Mouse (Mus musculus) heart, embryonic 11.5 days (tissue): ENCODE results near the gene Mia. TPM values are rescaled to one million over a fixed set of nuclear protein-coding genes. Genes with fewer than 3 reads are reported as not detected.

ENCODE experiments used
- ATAC-seq: fragments of 200-750 bp; cut with Nextera tagmentation; replicated peaks from 2 replicates; pipeline ENCODE4 v1.8.0; 2017; ENCODE audit warnings: moderate library complexity; ENCODE audit not compliant: insufficient number of reproducible peaks, low FRiP score, low TSS enrichment
- H3K27ac ChIP-seq: fragments of 300-500 bp; sonication (generic); 2 replicates; pipeline ENCODE4 v1.5.1; 2014; ENCODE audit warnings: mild to moderate bottlenecking, low read depth, low read length
- H3K27me3 ChIP-seq: fragments of 300-500 bp; sonication (generic); 2 replicates; pipeline ENCODE4 v1.6.1; 2014; ENCODE audit warnings: mild to moderate bottlenecking, low read length, mixed read lengths; ENCODE audit not compliant: control insufficient read depth, insufficient read depth
- H3K36me3 ChIP-seq: fragments of 300-500 bp; sonication (generic); 2 replicates; pipeline ENCODE4 v1.6.1; 2014; ENCODE audit warnings: mild to moderate bottlenecking, low read length, moderate library complexity, mixed read lengths; ENCODE audit not compliant: control insufficient read depth, insufficient read depth
- H3K4me1 ChIP-seq: fragments of 300-500 bp; sonication (generic); 2 replicates; pipeline ENCODE4 v1.6.1; 2014; ENCODE audit warnings: low read length; ENCODE audit not compliant: control insufficient read depth, insufficient read depth
- H3K4me2 ChIP-seq: fragments of 300-500 bp; sonication (generic); 2 replicates; pipeline ENCODE4 v1.6.1; 2014; ENCODE audit warnings: mild to moderate bottlenecking, moderate library complexity
- H3K4me3 ChIP-seq: fragments of 300-500 bp; sonication (generic); 2 replicates; pipeline ENCODE4 v1.5.1; 2014; ENCODE audit warnings: low read depth, low read length
- H3K9ac ChIP-seq: fragments of 300-500 bp; sonication (generic); 2 replicates; pipeline ENCODE4 v1.6.1; 2014; ENCODE audit warnings: mild to moderate bottlenecking, low read depth, low read length, moderate library complexity
- H3K9me3 ChIP-seq: fragments of 300-500 bp; sonication (generic); replicated peaks from 2 replicates; pipeline ENCODE4 v1.6.1; 2016; ENCODE audit warnings: low read length; ENCODE audit not compliant: control insufficient read depth
- WGBS: fragments of 180-500 bp; shearing (Covaris S2); extraction: QIAGEN DNeasy Blood & Tissue Kit; methylation state at CpG from one replicate; pipeline ENCODE4 v1.1.7; 2014; ENCODE audit not compliant: insufficient replicate concordance; 5-methylcytosine and 5-hydroxymethylcytosine counted together
- polyA plus RNA-seq: library from polyadenylated mRNA; unstranded; fragments of >200 nt; fragmentation: Nextera tagmentation; extraction: Ambion mirVana; gene quantifications from 2 replicates; pipeline ENCODE4 v1.2.1, GENCODE M21; 2014

Gene Mia
- polyA plus RNA-seq, 1 experiment from 2014 or later, result 0.34 TPM

DNA sequence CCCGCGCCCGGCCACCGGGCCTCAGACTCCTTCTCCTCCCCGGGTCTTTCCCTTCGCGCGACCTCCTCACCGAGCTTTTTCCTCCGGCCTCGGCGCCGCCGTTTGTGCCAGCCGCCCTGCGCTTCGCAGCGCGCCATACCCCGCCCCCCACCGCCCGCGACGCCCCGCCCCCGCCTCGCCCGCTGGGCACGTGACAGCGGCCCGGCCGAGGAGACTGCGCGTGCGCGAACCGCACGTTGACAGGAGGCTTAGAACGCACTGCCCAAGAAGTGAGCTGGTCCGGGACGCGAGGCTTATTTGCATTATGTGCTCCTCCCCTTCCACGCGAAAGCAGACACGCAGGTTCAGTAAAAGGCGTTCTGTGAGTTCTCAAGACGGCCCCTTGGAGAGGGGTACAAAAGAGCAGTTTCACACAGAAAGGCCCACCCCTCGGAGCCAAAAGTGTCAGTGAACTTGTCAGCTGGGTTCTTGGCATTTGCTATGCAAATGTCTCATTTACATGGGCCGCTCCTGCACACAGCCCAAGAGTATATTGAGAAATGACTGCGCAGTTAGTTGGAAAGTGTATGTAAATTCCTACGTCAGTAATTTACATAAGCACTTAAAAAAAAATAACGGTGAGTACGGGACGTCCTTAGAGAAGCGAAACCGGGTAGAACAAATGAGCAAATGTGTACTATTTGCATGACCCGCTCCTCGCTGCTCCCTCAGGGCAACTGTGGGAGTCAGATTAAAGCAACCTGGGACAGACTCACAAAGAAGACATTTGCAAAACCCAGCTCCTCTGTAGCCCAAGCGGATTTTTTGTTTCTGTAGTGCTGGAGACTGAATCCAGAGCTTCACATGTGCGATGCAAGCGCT is 14.1 kb downstream of the Mia start, which contains the start of gene Egln2:
Egln2 (minus strand) TSS at position 189 of the 861 bp plus-strand sequence.
- Histone ChIP-seq H3K4me3 (peak within 1 kb of the TSS; percentile 78), H3K9ac (peak within 1 kb of the TSS; percentile 93), H3K9me3 (no peaks in the 10 kb centered on the region), H3K27ac (peak within 1 kb of the TSS; percentile 98), H3K36me3 (peaks cover 7% of the 10 kb centered on the region; the same call in 1 of the 2 replicates), H3K4me1 (peaks cover 31% of the 10 kb centered on the region), H3K27me3 (no peaks in the 10 kb centered on the region), H3K4me2 (peak within 1 kb of the TSS; percentile 82)
- ATAC-seq, result peak; percentile 84
- WGBS, result 2% methylated on average over 59 of the region's 61 CpGs

DNA sequence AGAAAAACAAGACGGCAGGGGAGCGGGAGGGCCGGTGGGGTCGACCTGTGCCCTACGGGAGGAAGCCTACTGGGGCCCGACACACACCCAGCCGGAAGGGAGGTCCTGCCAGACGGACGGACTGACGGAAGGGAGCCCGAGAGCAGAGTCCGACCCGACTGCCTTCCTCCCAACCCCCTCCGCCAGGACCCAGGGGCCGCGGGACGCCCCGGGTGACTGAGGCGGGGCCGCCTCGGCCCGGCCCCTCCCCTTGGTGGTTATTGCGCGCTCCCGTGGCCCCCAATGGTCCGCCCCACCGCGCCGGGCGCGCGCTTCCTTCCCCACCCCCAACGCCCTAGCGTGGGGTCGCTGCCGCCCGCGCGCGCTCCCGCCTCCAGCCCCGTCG is 14.7 kb downstream of the Mia start:
- Histone ChIP-seq H3K9me3 (no peaks in the 10 kb centered on the region), H3K4me1 (peaks cover 31% of the 10 kb centered on the region), H3K9ac (peak overlapping the region; percentile 93), H3K27me3 (no peaks in the 10 kb centered on the region), H3K4me2 (peak overlapping the region; percentile 82), H3K36me3 (peaks cover 7% of the 10 kb centered on the region; the same call in 1 of the 2 replicates), H3K4me3 (peak overlapping the region; percentile 78), H3K27ac (peak overlapping the region; percentile 98)
- WGBS, result 0% methylated on average over 25 of the region's 43 CpGs
- ATAC-seq, result peak; percentile 81

DNA sequence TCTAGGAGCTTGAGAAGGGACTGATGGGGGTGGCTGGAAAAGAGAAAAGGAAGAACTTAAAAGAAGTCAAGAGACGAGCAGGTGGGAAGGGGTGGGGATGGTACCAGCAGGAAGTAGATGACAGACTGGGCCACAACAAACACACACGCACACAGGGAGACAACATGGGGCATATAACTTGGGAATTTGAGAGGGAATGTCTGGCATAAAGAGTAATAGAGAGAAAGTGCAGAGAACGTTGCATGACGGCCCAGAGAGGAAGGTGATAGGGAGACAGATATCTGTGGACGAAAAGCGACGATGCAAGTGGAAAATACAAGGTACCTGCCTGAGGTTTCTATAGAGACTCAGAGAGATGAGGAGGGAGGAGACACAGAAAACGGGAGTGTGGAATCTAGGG is 15.3 kb downstream of the Mia start:
- Histone ChIP-seq H3K9ac (peak overlapping the region; percentile 93), H3K4me2 (peak overlapping the region; percentile 82), H3K36me3 (peaks cover 7% of the 10 kb centered on the region; the same call in 1 of the 2 replicates), H3K27me3 (no peaks in the 10 kb centered on the region), H3K27ac (peak overlapping the region; percentile 98), H3K4me3 (peak overlapping the region; percentile 78), H3K4me1 (peaks cover 31% of the 10 kb centered on the region), H3K9me3 (no peaks in the 10 kb centered on the region)
- ATAC-seq, result no peak
- WGBS, result 2% methylated on average over 8 of the region's 8 CpGs

DNA sequence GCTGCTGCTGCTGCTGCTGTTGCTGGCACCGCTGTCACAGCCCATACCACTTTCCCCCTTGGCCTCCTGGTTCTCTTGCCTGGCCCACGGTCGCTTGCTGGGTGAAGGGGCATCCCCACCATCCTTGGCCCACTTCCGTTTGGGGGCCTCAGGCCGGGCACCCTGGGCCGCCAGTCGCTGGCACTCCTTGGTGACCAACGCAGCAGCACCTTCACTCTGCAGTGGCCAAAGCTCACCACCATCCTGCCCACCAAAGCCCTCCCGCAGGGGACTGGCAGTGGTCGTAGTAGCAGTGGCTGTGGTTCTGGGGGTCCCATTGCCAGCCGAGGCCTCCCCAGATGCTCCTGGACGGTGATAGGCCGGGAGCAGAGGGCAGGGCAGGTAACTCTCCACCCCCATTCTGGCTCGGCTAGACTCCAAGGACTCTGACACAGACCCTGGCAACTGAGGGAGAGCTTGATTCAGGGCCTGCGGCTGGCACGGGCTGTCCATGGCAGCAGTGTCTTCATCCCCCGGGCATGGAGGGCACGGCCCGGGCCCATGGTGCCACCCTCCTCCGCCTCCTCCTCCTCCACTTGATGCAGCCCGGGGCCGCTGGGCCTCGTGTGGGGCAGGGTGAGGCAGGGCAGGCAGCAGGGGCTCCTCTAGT is 15.8 kb downstream of the Mia start:
- WGBS, result 70% methylated on average over 23 of the region's 23 CpGs
- H3K36me3 ChIP-seq, result peaks cover 7% of the 10 kb centered on the region; the same call in 1 of the 2 replicates
- peak overlapping the region; percentile 78 for H3K4me3 ChIP-seq
- no peak for ATAC-seq
- H3K4me1 ChIP-seq, result peaks cover 31% of the 10 kb centered on the region
- peak overlapping the region; percentile 93 for H3K9ac ChIP-seq
- H3K27ac ChIP-seq, result peak overlapping the region; percentile 98; the same call in 1 of the 2 replicates
- H3K4me2 ChIP-seq, result peak overlapping the region; percentile 82
- no peaks in the 10 kb centered on the region for H3K9me3 ChIP-seq
- H3K27me3 ChIP-seq, result no peaks in the 10 kb centered on the region

DNA sequence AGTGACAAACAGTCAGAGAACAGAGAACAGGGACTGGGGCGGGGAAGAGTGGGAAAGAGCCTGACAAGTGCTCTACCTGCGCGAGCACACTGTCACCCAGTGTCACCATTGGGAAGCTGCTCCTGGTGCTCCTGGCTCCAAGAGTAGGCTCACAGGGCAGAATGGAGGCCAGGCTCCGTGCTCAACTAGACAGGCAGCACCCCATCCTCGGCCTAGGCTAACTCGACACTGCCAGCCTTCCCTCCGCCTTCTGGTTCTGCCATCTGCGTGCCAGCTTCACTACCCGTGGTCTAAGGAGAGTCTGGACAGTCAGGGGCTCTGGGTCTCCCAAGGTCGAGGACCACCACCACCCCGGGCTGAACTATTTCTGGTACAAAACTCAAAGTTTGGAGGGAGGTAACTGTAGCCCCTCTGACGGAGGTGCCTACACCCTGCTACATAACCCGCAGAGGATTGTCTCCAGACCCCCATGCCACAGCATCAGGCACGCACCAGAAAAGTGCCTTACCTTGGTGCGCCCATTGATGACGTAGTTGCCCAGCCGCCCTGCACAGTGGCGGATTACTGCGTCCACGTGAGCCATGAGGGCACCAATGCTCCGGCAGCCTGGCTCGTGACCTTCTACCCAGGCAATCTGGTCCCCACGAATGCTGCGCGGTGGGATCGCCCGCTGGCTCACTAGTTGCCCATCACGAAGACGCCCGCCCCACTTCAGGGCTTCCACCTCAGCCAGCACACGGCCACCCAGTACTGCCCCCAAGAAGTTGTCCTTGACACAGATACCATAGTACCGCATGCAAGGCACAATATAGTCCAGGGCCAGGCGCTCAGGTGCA is 16.6 kb downstream of the Mia start:
- Histone ChIP-seq H3K4me3 (peak overlapping the region; percentile 78; the same call in 1 of the 2 replicates), H3K4me1 (peaks cover 31% of the 10 kb centered on the region), H3K36me3 (peaks cover 7% of the 10 kb centered on the region; the same call in 1 of the 2 replicates), H3K27me3 (no peaks in the 10 kb centered on the region), H3K9me3 (no peaks in the 10 kb centered on the region), H3K27ac (no peak overlapping the region), H3K9ac (peak overlapping the region; percentile 47), H3K4me2 (peak overlapping the region; percentile 82)
- ATAC-seq, result no peak
- WGBS, result 77% methylated on average over 33 of the region's 33 CpGs

DNA sequence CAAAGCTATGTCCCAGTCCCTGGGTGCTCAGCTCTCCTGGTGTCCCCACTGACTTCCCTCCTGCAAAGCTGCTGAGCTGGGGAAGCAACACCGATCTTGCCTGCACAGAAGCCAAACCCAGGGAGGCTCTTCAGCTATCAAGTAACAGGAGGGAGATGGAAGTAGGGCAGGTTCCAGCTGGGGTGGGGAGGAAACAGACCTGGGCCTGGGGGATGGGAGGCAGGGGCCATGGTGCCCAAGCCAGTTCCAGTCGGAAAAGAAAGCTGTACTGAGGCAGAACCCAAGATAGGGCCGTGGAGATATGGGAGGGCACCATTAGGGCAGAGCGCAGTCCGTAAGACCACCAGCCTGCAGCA is 17.5 kb downstream of the Mia start:
- Histone ChIP-seq H3K27me3 (no peaks in the 10 kb centered on the region), H3K9me3 (no peaks in the 10 kb centered on the region), H3K36me3 (peaks cover 15% of the 10 kb centered on the region), H3K4me1 (peaks cover 31% of the 10 kb centered on the region), H3K4me3 (peak overlapping the region; percentile 8; the same call in 1 of the 2 replicates), H3K4me2 (peak overlapping the region; percentile 82; the same call in 1 of the 2 replicates), H3K27ac (no peak overlapping the region), H3K9ac (no peak overlapping the region)
- no peak for ATAC-seq
- WGBS, result 70% methylated on average over 5 of the region's 5 CpGs

DNA sequence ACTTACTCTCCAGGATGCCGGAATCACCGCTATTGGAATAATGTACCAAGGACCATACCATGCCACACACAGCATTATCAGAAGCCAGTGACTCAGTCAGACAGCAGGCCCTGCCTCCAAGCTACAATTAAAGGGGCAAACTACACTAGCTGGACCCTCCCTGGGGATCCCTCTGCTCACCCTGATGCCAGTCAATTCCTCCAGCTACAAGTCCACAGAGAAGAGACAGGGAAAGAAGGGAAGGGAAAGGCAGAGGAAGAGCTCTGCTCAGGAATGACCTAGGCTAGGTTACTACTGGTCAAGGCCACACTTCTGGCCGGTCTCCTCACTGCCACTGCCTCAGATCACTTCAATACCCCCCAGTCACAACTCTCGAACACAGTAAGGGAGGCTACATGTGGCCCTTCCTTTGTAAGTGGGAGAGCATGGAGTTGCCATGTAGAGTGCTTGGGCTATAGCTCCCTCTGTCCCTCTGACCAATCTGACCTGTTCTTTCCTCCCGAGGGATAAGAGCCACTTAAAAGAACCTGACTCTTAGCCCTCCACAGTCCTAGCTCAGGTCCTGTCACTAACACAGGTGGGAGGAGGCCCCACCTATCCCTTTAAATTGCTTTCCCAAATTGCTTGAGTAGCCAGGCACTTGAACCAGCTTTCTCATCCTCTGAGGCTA is 18.0 kb downstream of the Mia start:
- no peak overlapping the region for H3K4me3 ChIP-seq
- H3K9me3 ChIP-seq, result no peaks in the 10 kb centered on the region
- WGBS, result 79% methylated on average over 5 of the region's 5 CpGs

More for the DNA sequence above, 18.0 kb downstream of the Mia start:
- Histone ChIP-seq H3K4me2 (peak overlapping the region; percentile 82; the same call in 1 of the 2 replicates), H3K27ac (no peak overlapping the region), H3K4me1 (peaks cover 31% of the 10 kb centered on the region), H3K27me3 (no peaks in the 10 kb centered on the region), H3K9ac (no peak overlapping the region), H3K36me3 (peaks cover 19% of the 10 kb centered on the region)
- no peak for ATAC-seq
